Mouse (Mus musculus) spleen, postnatal 10 days (tissue): ENCODE results near the gene Atxn7l3b.

Experiments used
- DNase-seq, 2 experiments: peaks; one replicate each; pipeline ENCODE4 v3.0.0; 2021 to 2022; ENCODE audit warnings: low spot score in 2 of 2

Gene Atxn7l3b

GRCm38 (mm10) chr10:112876655-112877393 lies 52.0 kb downstream of the Atxn7l3b start:
- no peak for DNase-seq
